Mouse (Mus musculus): Measurements from ENCODE around the gene Uimc1. TPM values are rescaled to one million over a fixed set of nuclear protein-coding genes. Genes with fewer than 3 reads are reported as not detected.

Uimc1 gene
- polyA plus RNA-seq, 1 experiment: 70.3 TPM

GRCm38 (mm10) chr13:55022715-55023114, 77.4 kb downstream of the Uimc1 start:
- 6% methylated on average over 9 of the region's 9 CpGs for WGBS
- H3K4me1 ChIP-seq (ENCODE audit: control insufficient read depth, insufficient read depth, low read length): peaks cover 8% of the 10 kb centered on the region
- peak overlapping the region; percentile 68 for H3K27ac ChIP-seq (ENCODE audit: control insufficient read depth, insufficient read depth, low read depth, low read length, poor library complexity)
- no peak; the same call in 1 of the 2 replicates for TF ChIP-seq CTCF (IDR thresholded peaks at IDR 0.05; ENCODE audit: control insufficient read depth, insufficient read depth, low read length)
- TF ChIP-seq POLR2A (IDR thresholded peaks at IDR 0.05; ENCODE audit: borderline replicate concordance, control insufficient read depth, low read depth, low read length): no peak
- H3K4me3 ChIP-seq (replicated peaks; ENCODE audit: control insufficient read depth, low read depth, low read length): peak overlapping the region; percentile 49

- WGBS: 41% methylated on average over 4 of the region's 4 CpGs
- Histone ChIP-seq H3K4me3 (replicated peaks; ENCODE audit: control insufficient read depth, low read depth, low read length) (no peak overlapping the region), H3K4me1 (ENCODE audit: control insufficient read depth, insufficient read depth, low read length) (peaks cover 10% of the 10 kb centered on the region), H3K27ac (ENCODE audit: control insufficient read depth, insufficient read depth, low read depth, low read length, poor library complexity) (peak overlapping the region; percentile 68; the same call in 1 of the 2 replicates)
- TF ChIP-seq POLR2A (IDR thresholded peaks at IDR 0.05; ENCODE audit: borderline replicate concordance, control insufficient read depth, low read depth, low read length): no peak
- no peak for TF ChIP-seq CTCF (IDR thresholded peaks at IDR 0.05; ENCODE audit: control insufficient read depth, insufficient read depth, low read length)
Observed at GRCm38 (mm10) chr13:55022256-55022655, 77.8 kb downstream of the Uimc1 start.

- 23% methylated on average over 13 of the region's 13 CpGs for WGBS
- Histone ChIP-seq H3K4me1 (ENCODE audit: control insufficient read depth, insufficient read depth, low read length) (peaks cover 12% of the 10 kb centered on the region), H3K4me3 (replicated peaks; ENCODE audit: control insufficient read depth, low read depth, low read length) (peak within 1 kb of the TSS; percentile 79), H3K27ac (ENCODE audit: control insufficient read depth, insufficient read depth, low read depth, low read length, poor library complexity) (peak within 1 kb of the TSS; percentile 88)
- TF ChIP-seq CTCF (IDR thresholded peaks at IDR 0.05; ENCODE audit: control insufficient read depth, insufficient read depth, low read length) (no peak), POLR2A (IDR thresholded peaks at IDR 0.05; ENCODE audit: borderline replicate concordance, control insufficient read depth, low read depth, low read length) (no peak)
Observed at GRCm38 (mm10) chr13:55021194-55021779, 78.8 kb downstream of the Uimc1 start, which contains the start of gene Hk3. Hk3 (minus strand) TSS chr13:55021385.

GRCm38 (mm10) chr13:55020051-55020450, 80.0 kb downstream of the Uimc1 start:
- WGBS: 29% methylated on average over 4 of the region's 4 CpGs
- peak overlapping the region; percentile 88 for H3K27ac ChIP-seq (ENCODE audit: control insufficient read depth, insufficient read depth, low read depth, low read length, poor library complexity)
- TF ChIP-seq POLR2A (IDR thresholded peaks at IDR 0.05; ENCODE audit: borderline replicate concordance, control insufficient read depth, low read depth, low read length) (no peak), CTCF (IDR thresholded peaks at IDR 0.05; ENCODE audit: control insufficient read depth, insufficient read depth, low read length) (no peak)
- peaks cover 12% of the 10 kb centered on the region for H3K4me1 ChIP-seq (ENCODE audit: control insufficient read depth, insufficient read depth, low read length)
- peak overlapping the region; percentile 79 for H3K4me3 ChIP-seq (replicated peaks; ENCODE audit: control insufficient read depth, low read depth, low read length)

GRCm38 (mm10) chr13:55019181-55019580, 80.9 kb downstream of the Uimc1 start:
- H3K4me1 ChIP-seq (ENCODE audit: control insufficient read depth, insufficient read depth, low read length): peaks cover 12% of the 10 kb centered on the region
- peak overlapping the region; percentile 79 for H3K4me3 ChIP-seq (replicated peaks; ENCODE audit: control insufficient read depth, low read depth, low read length)
- WGBS: 47% methylated on average over 3 of the region's 3 CpGs
- TF ChIP-seq CTCF (IDR thresholded peaks at IDR 0.05; ENCODE audit: control insufficient read depth, insufficient read depth, low read length) (peak; percentile 58), POLR2A (IDR thresholded peaks at IDR 0.05; ENCODE audit: borderline replicate concordance, control insufficient read depth, low read depth, low read length) (no peak)
- H3K27ac ChIP-seq (ENCODE audit: control insufficient read depth, insufficient read depth, low read depth, low read length, poor library complexity): peak overlapping the region; percentile 68; the same call in 1 of the 2 replicates

GRCm38 (mm10) chr13:55018700-55019099, 81.4 kb downstream of the Uimc1 start:
- WGBS: 35% methylated on average over 9 of the region's 9 CpGs
- Histone ChIP-seq H3K4me1 (ENCODE audit: control insufficient read depth, insufficient read depth, low read length) (peaks cover 12% of the 10 kb centered on the region), H3K27ac (ENCODE audit: control insufficient read depth, insufficient read depth, low read depth, low read length, poor library complexity) (peak overlapping the region; percentile 88), H3K4me3 (replicated peaks; ENCODE audit: control insufficient read depth, low read depth, low read length) (peak overlapping the region; percentile 53)
- TF ChIP-seq CTCF (IDR thresholded peaks at IDR 0.05; ENCODE audit: control insufficient read depth, insufficient read depth, low read length) (no peak), POLR2A (IDR thresholded peaks at IDR 0.05; ENCODE audit: borderline replicate concordance, control insufficient read depth, low read depth, low read length) (no peak)

- WGBS: 19% methylated on average over 8 of the region's 8 CpGs
- peak overlapping the region; percentile 88 for H3K27ac ChIP-seq (ENCODE audit: control insufficient read depth, insufficient read depth, low read depth, low read length, poor library complexity)
- H3K4me1 ChIP-seq (ENCODE audit: control insufficient read depth, insufficient read depth, low read length): peaks cover 11% of the 10 kb centered on the region
- peak overlapping the region; percentile 53 for H3K4me3 ChIP-seq (replicated peaks; ENCODE audit: control insufficient read depth, low read depth, low read length)
- no peak for TF ChIP-seq POLR2A (IDR thresholded peaks at IDR 0.05; ENCODE audit: borderline replicate concordance, control insufficient read depth, low read depth, low read length)
- no peak for TF ChIP-seq CTCF (IDR thresholded peaks at IDR 0.05; ENCODE audit: control insufficient read depth, insufficient read depth, low read length)
Observed at GRCm38 (mm10) chr13:55017898-55018599, 82.1 kb downstream of the Uimc1 start.

- Histone ChIP-seq H3K4me3 (replicated peaks; ENCODE audit: control insufficient read depth, low read depth, low read length) (peak overlapping the region; percentile 9), H3K4me1 (ENCODE audit: control insufficient read depth, insufficient read depth, low read length) (peaks cover 8% of the 10 kb centered on the region), H3K27ac (ENCODE audit: control insufficient read depth, insufficient read depth, low read depth, low read length, poor library complexity) (peak overlapping the region; percentile 49; the same call in 1 of the 2 replicates)
- TF ChIP-seq CTCF (IDR thresholded peaks at IDR 0.05; ENCODE audit: control insufficient read depth, insufficient read depth, low read length): no peak
- WGBS: 69% methylated on average over 12 of the region's 12 CpGs
Observed at GRCm38 (mm10) chr13:55017154-55017897, 82.8 kb downstream of the Uimc1 start.
